In the genomic region with DNA sequence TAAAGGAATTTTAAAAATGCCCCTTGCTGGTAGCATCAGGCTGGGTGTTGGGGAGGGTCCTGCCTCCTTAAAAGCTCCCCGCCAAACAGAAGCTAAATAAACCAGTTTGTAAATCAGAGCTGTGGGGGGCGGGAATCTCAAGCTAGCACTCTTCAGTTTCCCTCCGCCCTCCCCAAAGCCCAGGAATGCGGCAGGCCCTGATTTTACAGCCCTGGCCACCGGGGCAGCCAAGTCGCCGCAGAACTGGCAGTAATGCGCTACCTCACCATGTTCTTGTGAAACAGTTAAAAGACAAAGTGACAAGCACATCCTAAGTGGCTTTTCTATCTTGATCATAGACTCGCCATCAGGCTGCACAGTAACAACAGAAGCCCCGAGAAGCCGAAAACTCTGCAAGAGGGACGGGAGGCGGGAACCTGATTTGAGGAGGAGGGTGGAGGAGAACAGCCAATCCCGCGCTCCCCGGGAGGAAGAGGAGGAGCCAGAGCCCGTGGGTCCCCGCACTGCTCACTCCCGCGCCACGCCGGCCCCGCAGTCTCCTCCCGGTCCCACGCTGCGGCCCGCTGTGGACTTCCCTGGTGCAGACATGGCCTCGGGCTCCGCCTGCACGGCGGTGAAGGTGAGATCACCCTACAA, we compare ENCODE assay signal across 8 mouse cellular contexts. TPM values are rescaled to one million over a fixed set of nuclear protein-coding genes. Genes with fewer than 3 reads are reported as not detected.
DNase-seq lines count a peak whose midpoint lies in the region; ATAC-seq and TF ChIP-seq lines count a peak whose summit lies in the region.

A gene (plus strand): TSS at position 217 of the 636 bp plus-strand sequence.

- H3K4me3 ChIP-seq in forebrain, embryonic 15.5 days: peak within 1 kb of the TSS; percentile 88
- H3K4me3 ChIP-seq in liver, postnatal 0 days (ENCODE audit: low read depth, low read length): peak within 1 kb of the TSS; percentile 76
- peak within 1 kb of the TSS; percentile 87 for H3K4me3 ChIP-seq in neural tube, embryonic 14.5 days (ENCODE audit: low read depth, low read length)

- intact Hi-C loops in heart, postnatal 25 days (cut with DNase I): no loop called here

- H3K9me3 ChIP-seq in forebrain, embryonic 15.5 days: no peaks in the 10 kb centered on the region
- no peaks in the 10 kb centered on the region for H3K9me3 ChIP-seq in liver, postnatal 0 days (ENCODE audit: low read length)
- H3K9me3 ChIP-seq in neural tube, embryonic 14.5 days (ENCODE audit: control insufficient read depth, low read length): no peaks in the 10 kb centered on the region

- peak; percentile 97 for ATAC-seq in forebrain, embryonic 15.5 days (replicated peaks)
- peak; percentile 86 for ATAC-seq in liver, postnatal 0 days
- peak; percentile 98 for ATAC-seq in neural tube, embryonic 14.5 days (ENCODE audit: low read depth)

- peaks cover 23% of the 10 kb centered on the region for H3K4me1 ChIP-seq in forebrain, embryonic 15.5 days
- H3K4me1 ChIP-seq in liver, postnatal 0 days (ENCODE audit: insufficient read depth): peaks cover 6% of the 10 kb centered on the region
- peaks cover 3% of the 10 kb centered on the region; the same call in 1 of the 2 replicates for H3K4me1 ChIP-seq in neural tube, embryonic 14.5 days (ENCODE audit: control insufficient read depth, insufficient read depth, low read length)

- WGBS in forebrain, embryonic 15.5 days: under 1% methylated on average over 31 of the region's 31 CpGs
- under 1% methylated on average over 30 of the region's 31 CpGs for WGBS in liver, postnatal 0 days (ENCODE audit: insufficient replicate concordance)
- 0% methylated on average over 31 of the region's 31 CpGs for WGBS in neural tube, embryonic 14.5 days

- H3K27ac ChIP-seq in forebrain, embryonic 15.5 days (replicated peaks): peak within 1 kb of the TSS; percentile 73
- H3K27ac ChIP-seq in liver, postnatal 0 days (ENCODE audit: low read depth): peak within 1 kb of the TSS; percentile 74
- H3K27ac ChIP-seq in neural tube, embryonic 14.5 days (ENCODE audit: low read depth, low read length): peak within 1 kb of the TSS; percentile 71; the same call in 1 of the 2 replicates

- H3K27me3 ChIP-seq in forebrain, embryonic 15.5 days: no peaks in the 10 kb centered on the region
- no peaks in the 10 kb centered on the region for H3K27me3 ChIP-seq in liver, postnatal 0 days (ENCODE audit: insufficient read depth, low read length)
- peaks cover 2% of the 10 kb centered on the region; the same call in 1 of the 2 replicates for H3K27me3 ChIP-seq in neural tube, embryonic 14.5 days (ENCODE audit: control insufficient read depth, insufficient read depth, low read length)

- DNase-seq in ES-CJ7 (ENCODE audit: low read depth, low spot score): peak; percentile 73
- peak; percentile 48 for DNase-seq in c-Kit-positive CD71-positive TER-119-positive erythroid progenitor cells, embryonic 14.5 days (ENCODE audit: low spot score)
- DNase-seq in heart, postnatal 25 days (ENCODE audit: low spot score): peak; percentile 74
- peak; percentile 79 for DNase-seq in layer of hippocampus, adult 11-12 months (ENCODE audit: low spot score)
- peak; percentile 77 for DNase-seq in liver, postnatal 0 days
- peak; percentile 81 for DNase-seq in thymus, postnatal 0 days (ENCODE audit: low spot score)

- peak within 1 kb of the TSS; percentile 76 for H3K9ac ChIP-seq in forebrain, embryonic 15.5 days (replicated peaks)
- peak within 1 kb of the TSS; percentile 73 for H3K9ac ChIP-seq in liver, postnatal 0 days (replicated peaks)
- H3K9ac ChIP-seq in neural tube, embryonic 14.5 days (replicated peaks; ENCODE audit: low read depth, low read length): peak within 1 kb of the TSS; percentile 80

- peak within 1 kb of the TSS; percentile 80 for H3K4me2 ChIP-seq in forebrain, embryonic 15.5 days (replicated peaks)
- H3K4me2 ChIP-seq in liver, postnatal 0 days (ENCODE audit: low read depth, low read length): peak within 1 kb of the TSS; percentile 98
- H3K4me2 ChIP-seq in neural tube, embryonic 14.5 days (ENCODE audit: low read depth, low read length): peak within 1 kb of the TSS; percentile 92

- no peak for TF ChIP-seq EP300 in liver, postnatal 0 days (IDR thresholded peaks at IDR 0.05; ENCODE audit: low read depth)

- no peaks in the 10 kb centered on the region for H3K36me3 ChIP-seq in forebrain, embryonic 15.5 days
- H3K36me3 ChIP-seq in liver, postnatal 0 days (replicated peaks; ENCODE audit: insufficient read depth, low read length): no peaks in the 10 kb centered on the region
- H3K36me3 ChIP-seq in neural tube, embryonic 14.5 days (ENCODE audit: control insufficient read depth, insufficient read depth, low read length): no peaks in the 10 kb centered on the region

- no peak for TF ChIP-seq CTCF in liver, postnatal 0 days (IDR thresholded peaks at IDR 0.05; ENCODE audit: low read depth)

RNA-seq across cellular contexts. Expression of the gene that starts here (rescaled TPM):
- 27.8 and 29.3 TPM in 2 replicates for polyA plus RNA-seq in forebrain, embryonic 15.5 days (2015; fragmentation: Nextera tagmentation; extraction: Ambion mirVana)
- 10 to 100 TPM; 21.3 to 21.8 TPM for total RNA-seq in heart, postnatal 25 days (2021)
- 10.6 and 11.6 TPM in 2 replicates for polyA plus RNA-seq in liver, postnatal 0 days (2015; fragmentation: Nextera tagmentation; extraction: Ambion mirVana)
- polyA plus RNA-seq in neural tube, embryonic 14.5 days (2014; fragmentation: Nextera tagmentation; extraction: Ambion mirVana): 24.0 and 27.5 TPM in 2 replicates
- 56.8 and 59.0 TPM in 2 replicates for polyA plus RNA-seq in thymus, postnatal 0 days (2015; fragmentation: Nextera tagmentation; extraction: Ambion mirVana)

Comparison
In these comparisons a context has a peak if more than half of its experiments do, and no peak if none do; other contexts are left out.
1. Peak in every context shown above with its lines: DNase-seq, ATAC-seq, H3K4me3 ChIP-seq and H3K27ac ChIP-seq.